Mouse (Mus musculus) small intestine, adult 2 months (tissue): ENCODE results near the gene Nfix. TPM values are rescaled to one million over a fixed set of nuclear protein-coding genes. Genes with fewer than 3 reads are reported as not detected.
A peak's percentile ranks its signal among the peaks of the same experiment; 100 is the strongest.

Experiments
- H3K27ac ChIP-seq: fragments of 200-500 bp; 2 replicates; pipeline ENCODE4 v1.5.1; 2012; ENCODE audit warnings: low read depth, low read length, control low read depth, inconsistent platforms; ENCODE audit not compliant: insufficient read depth
- H3K27me3 ChIP-seq: fragments of 200-500 bp; 2 replicates; pipeline ENCODE4 v1.6.1; 2012; ENCODE audit warnings: mild to moderate bottlenecking, moderate library complexity, low read length, inconsistent platforms; ENCODE audit not compliant: control insufficient read depth, insufficient read depth
- H3K36me3 ChIP-seq: fragments of 200-500 bp; 2 replicates; pipeline ENCODE4 v1.6.1; 2012; ENCODE audit warnings: mild to moderate bottlenecking, low read length, control low read depth, inconsistent platforms; ENCODE audit not compliant: control insufficient read depth, insufficient read depth
- H3K4me1 ChIP-seq: fragments of 200-500 bp; 2 replicates; pipeline ENCODE4 v1.6.1; 2012; ENCODE audit warnings: low read length, inconsistent platforms, mixed read lengths; ENCODE audit not compliant: control insufficient read depth, insufficient read depth, insufficient read length
- H3K4me3 ChIP-seq: fragments of 200-500 bp; 2 replicates; pipeline ENCODE4 v1.5.1; 2012; ENCODE audit warnings: low read depth, mild to moderate bottlenecking, control low read depth, inconsistent platforms, low read length, moderate library complexity
- CTCF ChIP-seq: fragments of 200-500 bp; IDR thresholded peaks from 2 replicates; pipeline ENCODE4 v1.5.1; 2012; ENCODE audit warnings: low read depth, mild to moderate bottlenecking, control low read depth, inconsistent platforms, low read length, moderate library complexity, mixed read lengths; ENCODE audit not compliant: insufficient replicate concordance, insufficient read length; ENCODE audit errors: extremely low read depth
- POLR2A ChIP-seq: fragments of 200-500 bp; IDR thresholded peaks from 2 replicates; pipeline ENCODE4 v1.6.1; 2012; ENCODE audit warnings: low read depth, mild to moderate bottlenecking, control low read depth, inconsistent platforms, low read length, moderate library complexity
- WGBS: fragments of 180-500 bp; shearing (Covaris S2); methylation state at CpG from one replicate; pipeline ENCODE4 v1.1.7; 2018; 5-methylcytosine and 5-hydroxymethylcytosine counted together
- polyA plus RNA-seq: library from polyadenylated mRNA; depleted of rRNA; stranded (reverse); fragments of >200 nt; gene quantifications from 2 replicates; pipeline ENCODE4 v1.2.3, GENCODE M21; 2012

Nfix gene
- polyA plus RNA-seq, 1 experiment: 26.1 TPM

- TF ChIP-seq CTCF: no peak
- no peak for TF ChIP-seq POLR2A
- peaks cover 45% of the 10 kb centered on the region for H3K36me3 ChIP-seq
- H3K27ac ChIP-seq: no peak overlapping the region
- 70% methylated on average over 9 of the region's 9 CpGs for WGBS
- H3K4me1 ChIP-seq: peaks cover 17% of the 10 kb centered on the region; the same call in 1 of the 2 replicates
- no peaks in the 10 kb centered on the region for H3K27me3 ChIP-seq
- H3K4me3 ChIP-seq: peak overlapping the region; percentile 6; the same call in 1 of the 2 replicates
Measured at GRCm38 (mm10) chr8:84844397-84845070, 44.4 kb upstream of the Nfix start.

- Histone ChIP-seq H3K27ac (no peak overlapping the region), H3K4me1 (peaks cover 10% of the 10 kb centered on the region; the same call in 1 of the 2 replicates), H3K27me3 (no peaks in the 10 kb centered on the region), H3K36me3 (peaks cover 64% of the 10 kb centered on the region), H3K4me3 (no peak overlapping the region)
- no peak for TF ChIP-seq CTCF
- TF ChIP-seq POLR2A: no peak
- WGBS: 62% methylated on average over 1 of the region's 1 CpGs
Measured at GRCm38 (mm10) chr8:84841514-84841913, 41.4 kb upstream of the Nfix start.

GRCm38 (mm10) chr8:84840248-84840999 lies 40.3 kb upstream of the Nfix start, which contains the start of gene Rad23a:
TSS of gene Rad23a (minus strand) at chr8:84840665.
- Histone ChIP-seq H3K27ac (0 out of 2 replicates have a peak within 1 kb of the TSS, but pooled peaks have one; percentile 17), H3K27me3 (no peaks in the 10 kb centered on the region), H3K36me3 (peaks cover 70% of the 10 kb centered on the region), H3K4me1 (peaks cover 7% of the 10 kb centered on the region; the same call in 1 of the 2 replicates), H3K4me3 (peak within 1 kb of the TSS; percentile 79)
- TF ChIP-seq CTCF (no peak), POLR2A (peak; percentile 52; the same call in 1 of the 2 replicates)
- WGBS: 1% methylated on average over 55 of the region's 55 CpGs

- under 1% methylated on average over 7 of the region's 7 CpGs for WGBS
- H3K27me3 ChIP-seq: no peaks in the 10 kb centered on the region
- H3K4me1 ChIP-seq: peaks cover 7% of the 10 kb centered on the region; the same call in 1 of the 2 replicates
- no peak for TF ChIP-seq CTCF
- TF ChIP-seq POLR2A: no peak
- H3K27ac ChIP-seq: no peak overlapping the region
- peak overlapping the region; percentile 79 for H3K4me3 ChIP-seq
- H3K36me3 ChIP-seq: peaks cover 71% of the 10 kb centered on the region
Measured at GRCm38 (mm10) chr8:84839875-84840247, 39.7 kb upstream of the Nfix start.

- peaks cover 2% of the 10 kb centered on the region; the same call in 1 of the 2 replicates for H3K4me1 ChIP-seq
- no peak for TF ChIP-seq POLR2A
- TF ChIP-seq CTCF: no peak
- H3K27me3 ChIP-seq: no peaks in the 10 kb centered on the region
- 57% methylated on average over 2 of the region's 2 CpGs for WGBS
- no peak overlapping the region for H3K4me3 ChIP-seq
- H3K36me3 ChIP-seq: peaks cover 70% of the 10 kb centered on the region
- H3K27ac ChIP-seq: no peak overlapping the region
Measured at GRCm38 (mm10) chr8:84839411-84839810, 39.3 kb upstream of the Nfix start.

GRCm38 (mm10) chr8:84838513-84838912 lies 38.4 kb upstream of the Nfix start:
- Histone ChIP-seq H3K27me3 (no peaks in the 10 kb centered on the region), H3K4me1 (no peaks in the 10 kb centered on the region), H3K4me3 (no peak overlapping the region), H3K27ac (no peak overlapping the region), H3K36me3 (peaks cover 67% of the 10 kb centered on the region)
- WGBS: 82% methylated on average over 5 of the region's 5 CpGs
- no peak for TF ChIP-seq CTCF
- no peak for TF ChIP-seq POLR2A
